Mouse (Mus musculus) bone marrow macrophage, adult 2 months (primary cell): Measurements from ENCODE around the gene Rab11fip4. TPM values are rescaled to one million over a fixed set of nuclear protein-coding genes. Genes with fewer than 3 reads are reported as not detected.

ENCODE experiments used
- H3K27ac ChIP-seq: 2 replicates; pipeline ENCODE4 v1.5.1; 2012; ENCODE audit warnings: low read depth, low read length; ENCODE audit not compliant: insufficient read depth
- H3K4me1 ChIP-seq: 2 replicates; pipeline ENCODE4 v1.6.1; 2012; ENCODE audit warnings: low read length; ENCODE audit not compliant: control insufficient read depth, insufficient read depth
- H3K4me3 ChIP-seq: 2 replicates; pipeline ENCODE4 v1.5.1; 2012; ENCODE audit warnings: mild to moderate bottlenecking, low read length, moderate library complexity; ENCODE audit not compliant: insufficient read depth
- CTCF ChIP-seq: IDR thresholded peaks from 2 replicates; pipeline ENCODE4 v1.5.1; 2012; ENCODE audit warnings: low read depth, mild to moderate bottlenecking, low read length, moderate library complexity
- POLR2A ChIP-seq: IDR thresholded peaks from 2 replicates; pipeline ENCODE4 v1.6.1; 2012; ENCODE audit warnings: mild to moderate bottlenecking, low read depth, low read length, borderline replicate concordance
- polyA plus RNA-seq: library from polyadenylated mRNA; stranded (reverse); fragments of >200 nt; gene quantifications from 2 replicates; pipeline ENCODE4 v1.2.4, GENCODE M21; 2012; ENCODE audit not compliant: missing spikeins, insufficient read depth, insufficient read length

Rab11fip4 gene
- polyA plus RNA-seq, 1 experiment: 0.32 TPM

GRCm38 (mm10) chr11:79730462-79730861, 139.4 kb downstream of the Rab11fip4 start:
- no peaks in the 10 kb centered on the region for H3K4me1 ChIP-seq
- H3K27ac ChIP-seq: no peak overlapping the region
- TF ChIP-seq CTCF (no peak), POLR2A (no peak)
- H3K4me3 ChIP-seq: no peak overlapping the region

- Histone ChIP-seq H3K4me1 (no peaks in the 10 kb centered on the region), H3K27ac (no peak overlapping the region), H3K4me3 (no peak overlapping the region)
- TF ChIP-seq CTCF (no peak), POLR2A (no peak)
Observed at GRCm38 (mm10) chr11:79731476-79731875, 140.5 kb downstream of the Rab11fip4 start.

DNA sequence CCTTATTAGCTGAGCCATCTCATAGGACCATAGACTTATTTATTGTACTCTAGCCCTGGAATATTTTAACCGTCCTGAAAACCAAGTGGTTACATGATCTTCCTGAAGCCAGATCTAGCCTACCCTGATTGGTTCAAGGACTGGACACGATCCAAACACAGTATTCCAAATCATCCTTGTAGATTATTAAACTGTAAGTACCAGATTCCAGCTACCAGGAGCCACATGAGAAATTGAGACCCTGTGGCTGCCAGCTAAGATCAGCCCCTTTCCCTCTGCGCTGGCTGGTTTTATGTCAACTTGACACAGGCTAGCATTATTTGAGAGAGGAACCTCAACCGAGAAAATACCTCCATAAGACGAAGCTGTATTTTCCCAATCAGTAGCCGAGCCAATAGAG, 142.0 kb downstream of the Rab11fip4 start:
- H3K27ac ChIP-seq: no peak overlapping the region
- H3K4me3 ChIP-seq: no peak overlapping the region
- no peaks in the 10 kb centered on the region for H3K4me1 ChIP-seq
- no peak for TF ChIP-seq CTCF
- TF ChIP-seq POLR2A: no peak

DNA sequence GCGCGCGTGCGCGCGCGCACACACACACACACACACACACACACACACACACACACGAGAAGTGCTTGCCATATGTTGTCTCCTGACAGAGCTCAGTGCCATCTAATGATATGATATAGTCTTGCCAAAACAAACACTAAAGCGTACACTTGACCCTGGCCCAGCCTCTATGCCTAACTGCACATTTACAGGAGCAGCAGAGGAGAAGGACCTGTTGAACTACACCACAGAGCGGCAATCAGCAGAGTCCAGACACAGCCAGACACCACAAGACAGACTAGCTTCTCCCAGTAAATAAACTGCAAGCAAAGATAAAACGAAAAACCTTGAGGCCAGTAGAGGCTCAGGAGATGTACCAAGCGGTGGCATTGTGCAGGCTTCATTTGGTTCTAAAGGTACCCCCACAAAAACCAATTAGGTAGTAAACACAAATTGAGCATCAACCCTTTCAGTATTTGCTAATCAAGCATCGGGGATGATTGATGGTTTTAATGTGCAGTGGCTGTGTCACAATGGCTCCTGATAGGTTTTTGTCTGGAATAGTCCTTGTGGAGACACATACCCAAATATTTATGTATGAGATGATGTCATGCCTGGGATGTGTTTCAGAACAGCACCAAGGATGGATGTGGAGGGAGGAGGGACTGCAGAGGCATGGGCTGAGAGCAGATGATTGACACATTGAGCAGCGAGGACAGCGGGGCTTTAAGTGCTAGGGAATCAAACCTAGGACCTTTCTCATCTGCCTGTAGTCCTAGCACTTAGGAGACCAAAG, 145.4 kb downstream of the Rab11fip4 start:
- TF ChIP-seq POLR2A: no peak
- TF ChIP-seq CTCF: no peak
- Histone ChIP-seq H3K4me1 (peaks cover 10% of the 10 kb centered on the region), H3K4me3 (no peak overlapping the region), H3K27ac (no peak overlapping the region)

DNA sequence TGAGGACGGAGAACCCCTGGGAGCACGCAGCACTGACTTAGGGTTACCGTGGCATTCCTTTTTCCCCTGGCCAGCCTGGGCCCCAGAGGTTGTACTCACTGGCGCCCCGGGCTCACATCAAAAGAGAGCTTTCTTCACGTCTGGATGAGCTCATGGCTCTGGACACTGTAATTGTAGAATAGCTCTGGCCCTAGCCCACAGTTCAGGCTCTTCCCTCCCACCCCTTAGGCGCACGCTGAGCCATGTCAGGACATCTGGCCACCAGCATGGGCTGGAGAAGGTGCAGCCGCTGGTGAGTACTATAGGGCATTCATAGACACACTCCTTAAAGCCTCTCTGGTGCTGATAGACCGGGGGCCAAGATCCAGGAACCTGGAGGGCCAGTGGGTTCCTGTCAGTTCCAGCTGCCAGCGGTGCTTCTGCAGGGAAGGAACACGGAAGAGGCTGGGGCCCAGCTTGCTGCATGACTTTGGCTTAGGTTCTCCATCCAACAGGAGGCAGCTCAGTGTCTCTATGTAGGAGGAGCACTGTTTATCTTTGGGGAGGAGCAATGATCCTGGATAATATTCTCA, 146.2 kb downstream of the Rab11fip4 start:
- TF ChIP-seq CTCF (no peak), POLR2A (no peak)
- no peak overlapping the region for H3K27ac ChIP-seq

GRCm38 (mm10) chr11:79737865-79738502, 147.0 kb downstream of the Rab11fip4 start:
- TF ChIP-seq POLR2A (no peak), CTCF (no peak)
- H3K4me1 ChIP-seq: peaks cover 10% of the 10 kb centered on the region
- no peak overlapping the region for H3K27ac ChIP-seq
- no peak overlapping the region for H3K4me3 ChIP-seq

More for the DNA sequence above, 146.2 kb downstream of the Rab11fip4 start:
- Histone ChIP-seq H3K4me1 (peaks cover 10% of the 10 kb centered on the region), H3K4me3 (no peak overlapping the region)

DNA sequence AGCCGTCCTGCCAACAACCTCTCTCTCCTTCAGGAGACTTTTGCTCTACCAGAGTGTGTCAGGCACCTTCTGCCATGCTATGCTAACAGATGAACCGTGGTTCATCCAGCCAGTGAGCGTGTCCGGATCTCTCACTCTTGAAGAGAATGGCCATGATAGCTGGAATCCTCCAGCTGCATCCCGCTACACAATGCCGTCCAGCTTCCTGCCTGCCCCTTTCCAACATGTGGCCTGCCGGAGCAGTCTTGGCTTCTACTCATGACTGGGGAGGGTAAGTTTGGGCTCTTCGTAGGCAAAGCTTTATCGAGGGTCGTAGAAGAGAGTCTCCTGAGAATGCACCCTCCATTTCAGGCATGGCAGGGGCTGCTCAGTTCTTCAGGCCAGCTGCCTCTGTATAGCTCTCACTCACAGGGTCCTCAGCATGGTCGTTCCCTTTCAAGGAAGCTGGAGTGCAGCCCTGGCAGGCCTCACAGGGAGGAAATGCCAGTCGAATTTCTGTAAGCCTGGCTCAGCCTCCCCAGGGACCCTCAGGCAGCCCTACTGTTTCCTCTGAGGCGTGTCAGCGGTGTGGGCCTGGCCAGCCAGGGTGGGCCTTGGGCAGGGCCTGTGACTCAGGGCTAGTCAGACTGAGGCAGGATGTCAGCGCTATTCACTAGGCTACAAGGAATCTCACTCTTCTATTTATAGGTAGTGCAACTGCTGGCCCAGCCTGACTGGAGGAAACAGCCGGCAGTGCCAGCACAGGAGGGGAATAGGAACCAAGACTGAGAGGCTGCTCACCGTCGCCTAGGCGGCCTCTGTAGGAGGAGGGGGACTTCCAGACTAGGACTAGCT, 147.9 kb downstream of the Rab11fip4 start:
- Histone ChIP-seq H3K4me1 (peaks cover 10% of the 10 kb centered on the region), H3K4me3 (no peak overlapping the region), H3K27ac (no peak overlapping the region)
- no peak for TF ChIP-seq POLR2A
- no peak for TF ChIP-seq CTCF

GRCm38 (mm10) chr11:79740740-79741512, 149.9 kb downstream of the Rab11fip4 start:
- TF ChIP-seq CTCF (no peak), POLR2A (no peak)
- no peak overlapping the region for H3K27ac ChIP-seq
- no peak overlapping the region for H3K4me3 ChIP-seq
- H3K4me1 ChIP-seq: peaks cover 10% of the 10 kb centered on the region
